Mouse (Mus musculus) neural tube, embryonic 13.5 days (tissue): ENCODE measurements around the gene Smarca2. TPM values are rescaled to one million over a fixed set of nuclear protein-coding genes. Genes with fewer than 3 reads are reported as not detected.

Experiments used
- ATAC-seq: fragments of 200-750 bp; cut with Nextera tagmentation; 2 replicates; pipeline ENCODE4 v1.8.0; 2017; ENCODE audit warnings: low read depth, mild to moderate bottlenecking, moderate TSS enrichment, moderate library complexity
- H3K27ac ChIP-seq: fragments of 300-500 bp; sonication (generic); replicated peaks from 2 replicates; pipeline ENCODE4 v1.5.1; 2015; ENCODE audit warnings: moderate library complexity, mild to moderate bottlenecking, inconsistent platforms
- H3K27me3 ChIP-seq: fragments of 300-500 bp; sonication (generic); 2 replicates; pipeline ENCODE4 v1.6.1; 2015; ENCODE audit warnings: mild to moderate bottlenecking, inconsistent platforms
- H3K36me3 ChIP-seq: fragments of 300-500 bp; sonication (generic); 2 replicates; pipeline ENCODE4 v1.6.1; 2015; ENCODE audit warnings: mild to moderate bottlenecking, inconsistent platforms
- H3K4me1 ChIP-seq: fragments of 300-500 bp; sonication (generic); replicated peaks from 2 replicates; pipeline ENCODE4 v1.6.1; 2015; ENCODE audit warnings: inconsistent platforms
- H3K4me2 ChIP-seq: fragments of 300-500 bp; sonication (generic); 2 replicates; pipeline ENCODE4 v1.6.1; 2015; ENCODE audit warnings: inconsistent platforms, mild to moderate bottlenecking, moderate library complexity
- H3K4me3 ChIP-seq: fragments of 300-500 bp; sonication (generic); 2 replicates; pipeline ENCODE4 v1.5.1; 2015; ENCODE audit warnings: mild to moderate bottlenecking, inconsistent platforms
- H3K9ac ChIP-seq: fragments of 300-500 bp; sonication (generic); 2 replicates; pipeline ENCODE4 v1.6.1; 2015; ENCODE audit warnings: moderate library complexity, mild to moderate bottlenecking, inconsistent platforms
- H3K9me3 ChIP-seq: fragments of 300-500 bp; sonication (generic); 2 replicates; pipeline ENCODE4 v1.6.1; 2016; ENCODE audit warnings: inconsistent platforms
- WGBS: fragments of 180-500 bp; shearing (Covaris S2); methylation state at CpG from one replicate; pipeline ENCODE4 v1.1.7; 2015; 5-methylcytosine and 5-hydroxymethylcytosine counted together
- polyA plus RNA-seq: library from polyadenylated mRNA; unstranded; fragments of >200 nt; fragmentation: Nextera tagmentation; extraction: Ambion mirVana; gene quantifications from 2 replicates; pipeline ENCODE4 v1.2.1, GENCODE M21; 2015

Smarca2 gene
- polyA plus RNA-seq: 72.1 and 82.5 TPM in 2 replicates

GRCm38 (mm10) chr19:26604755-26605300, at the start of gene Smarca2:
TSS of gene Smarca2 (plus strand) at chr19:26605050.
- peak within 1 kb of the TSS; percentile 95 for H3K27ac ChIP-seq
- H3K4me1 ChIP-seq: peaks cover 34% of the 10 kb centered on the region
- no peaks in the 10 kb centered on the region for H3K36me3 ChIP-seq
- peak within 1 kb of the TSS; percentile 100 for H3K4me2 ChIP-seq
- peaks cover 51% of the 10 kb centered on the region for H3K27me3 ChIP-seq
- H3K4me3 ChIP-seq: peak within 1 kb of the TSS; percentile 84
- peak; percentile 96 for ATAC-seq
- H3K9me3 ChIP-seq: no peaks in the 10 kb centered on the region
- peak within 1 kb of the TSS; percentile 78 for H3K9ac ChIP-seq
- WGBS: under 1% methylated on average over 45 of the region's 45 CpGs

GRCm38 (mm10) chr19:26564850-26565249, 40.0 kb upstream of the Smarca2 start:
- no peak overlapping the region for H3K27ac ChIP-seq
- no peaks in the 10 kb centered on the region for H3K27me3 ChIP-seq
- no peak overlapping the region for H3K4me3 ChIP-seq
- ATAC-seq: no peak
- no peak overlapping the region for H3K4me2 ChIP-seq
- H3K4me1 ChIP-seq: peaks cover 17% of the 10 kb centered on the region
- H3K9ac ChIP-seq: no peak overlapping the region
- H3K9me3 ChIP-seq: no peaks in the 10 kb centered on the region
- no peaks in the 10 kb centered on the region for H3K36me3 ChIP-seq
- 69% methylated on average over 2 of the region's 2 CpGs for WGBS

GRCm38 (mm10) chr19:26566109-26566508, 38.7 kb upstream of the Smarca2 start:
- H3K4me1 ChIP-seq: peaks cover 17% of the 10 kb centered on the region
- no peaks in the 10 kb centered on the region for H3K27me3 ChIP-seq
- H3K9ac ChIP-seq: no peak overlapping the region
- H3K27ac ChIP-seq: no peak overlapping the region
- H3K9me3 ChIP-seq: no peaks in the 10 kb centered on the region
- no peak; the same call in 1 of the 2 replicates for ATAC-seq
- no peak overlapping the region for H3K4me3 ChIP-seq
- 56% methylated on average over 9 of the region's 9 CpGs for WGBS
- no peak overlapping the region for H3K4me2 ChIP-seq
- no peaks in the 10 kb centered on the region for H3K36me3 ChIP-seq

GRCm38 (mm10) chr19:26568236-26568635, 36.6 kb upstream of the Smarca2 start:
- no peak overlapping the region for H3K4me2 ChIP-seq
- ATAC-seq: no peak
- 71% methylated on average over 5 of the region's 5 CpGs for WGBS

GRCm38 (mm10) chr19:26568941-26569340, 35.9 kb upstream of the Smarca2 start:
- Histone ChIP-seq H3K27ac (no peak overlapping the region), H3K4me2 (no peak overlapping the region), H3K9me3 (no peaks in the 10 kb centered on the region), H3K9ac (no peak overlapping the region), H3K4me3 (no peak overlapping the region), H3K27me3 (no peaks in the 10 kb centered on the region), H3K36me3 (no peaks in the 10 kb centered on the region), H3K4me1 (peaks cover 17% of the 10 kb centered on the region)
- WGBS: 94% methylated on average over 5 of the region's 5 CpGs
- ATAC-seq: no peak

More at GRCm38 (mm10) chr19:26568236-26568635, 36.6 kb upstream of the Smarca2 start:
- Histone ChIP-seq H3K27ac (no peak overlapping the region), H3K27me3 (no peaks in the 10 kb centered on the region), H3K9me3 (no peaks in the 10 kb centered on the region), H3K4me1 (peaks cover 17% of the 10 kb centered on the region), H3K4me3 (no peak overlapping the region), H3K9ac (no peak overlapping the region), H3K36me3 (no peaks in the 10 kb centered on the region)

- no peak overlapping the region for H3K9ac ChIP-seq
- no peak overlapping the region for H3K27ac ChIP-seq
- no peaks in the 10 kb centered on the region for H3K27me3 ChIP-seq
- H3K4me3 ChIP-seq: no peak overlapping the region
- WGBS: 90% methylated on average over 1 of the region's 1 CpGs
- H3K4me1 ChIP-seq: peaks cover 17% of the 10 kb centered on the region
- no peaks in the 10 kb centered on the region for H3K9me3 ChIP-seq
- no peak for ATAC-seq
- H3K4me2 ChIP-seq: no peak overlapping the region
- no peaks in the 10 kb centered on the region for H3K36me3 ChIP-seq
These were observed 35.4 kb upstream of the Smarca2 start for GRCm38 (mm10) chr19:26569461-26569860.

GRCm38 (mm10) chr19:26579645-26580044, 25.2 kb upstream of the Smarca2 start:
- no peaks in the 10 kb centered on the region for H3K36me3 ChIP-seq
- H3K27me3 ChIP-seq: no peaks in the 10 kb centered on the region
- no peaks in the 10 kb centered on the region for H3K4me1 ChIP-seq
- H3K9ac ChIP-seq: no peak overlapping the region
- 85% methylated on average over 5 of the region's 5 CpGs for WGBS
- no peak for ATAC-seq
- no peak overlapping the region for H3K4me3 ChIP-seq
- H3K27ac ChIP-seq: no peak overlapping the region
- no peak overlapping the region for H3K4me2 ChIP-seq
- H3K9me3 ChIP-seq: no peaks in the 10 kb centered on the region

- Histone ChIP-seq H3K4me1 (no peaks in the 10 kb centered on the region), H3K4me2 (no peak overlapping the region), H3K27ac (no peak overlapping the region), H3K36me3 (no peaks in the 10 kb centered on the region), H3K27me3 (no peaks in the 10 kb centered on the region), H3K9me3 (no peaks in the 10 kb centered on the region), H3K4me3 (no peak overlapping the region), H3K9ac (no peak overlapping the region)
- no peak for ATAC-seq
- 91% methylated on average over 1 of the region's 1 CpGs for WGBS
These were observed 24.8 kb upstream of the Smarca2 start for GRCm38 (mm10) chr19:26580061-26580460.

- Histone ChIP-seq H3K9me3 (no peaks in the 10 kb centered on the region), H3K27ac (no peak overlapping the region), H3K4me1 (no peaks in the 10 kb centered on the region), H3K36me3 (no peaks in the 10 kb centered on the region), H3K4me2 (no peak overlapping the region), H3K27me3 (no peaks in the 10 kb centered on the region), H3K4me3 (no peak overlapping the region), H3K9ac (no peak overlapping the region)
- ATAC-seq: no peak
These were observed 10.2 kb upstream of the Smarca2 start for GRCm38 (mm10) chr19:26594661-26595060.

- ATAC-seq: no peak
- H3K9ac ChIP-seq: no peak overlapping the region
- 77% methylated on average over 4 of the region's 4 CpGs for WGBS
These were observed 3.4 kb upstream of the Smarca2 start for GRCm38 (mm10) chr19:26601459-26601858.

GRCm38 (mm10) chr19:26603296-26603860, 1.5 kb upstream of the Smarca2 start:
- WGBS: 46% methylated on average over 2 of the region's 2 CpGs
- no peak for ATAC-seq
- Histone ChIP-seq H3K4me2 (peak overlapping the region; percentile 100), H3K9me3 (no peaks in the 10 kb centered on the region), H3K36me3 (no peaks in the 10 kb centered on the region), H3K4me3 (no peak overlapping the region), H3K9ac (no peak overlapping the region), H3K27me3 (peaks cover 36% of the 10 kb centered on the region), H3K27ac (no peak overlapping the region), H3K4me1 (peaks cover 25% of the 10 kb centered on the region)

More at GRCm38 (mm10) chr19:26601459-26601858, 3.4 kb upstream of the Smarca2 start:
- H3K4me3 ChIP-seq: no peak overlapping the region
- H3K36me3 ChIP-seq: no peaks in the 10 kb centered on the region
- H3K9me3 ChIP-seq: no peaks in the 10 kb centered on the region
- no peak overlapping the region for H3K27ac ChIP-seq
- no peak overlapping the region for H3K4me2 ChIP-seq
- peaks cover 27% of the 10 kb centered on the region for H3K27me3 ChIP-seq
- H3K4me1 ChIP-seq: peaks cover 14% of the 10 kb centered on the region

GRCm38 (mm10) chr19:26603906-26604754, 720 bp upstream of the Smarca2 start:
- Histone ChIP-seq H3K4me3 (peak overlapping the region; percentile 84), H3K36me3 (no peaks in the 10 kb centered on the region), H3K4me1 (peaks cover 31% of the 10 kb centered on the region), H3K9ac (peak overlapping the region; percentile 78), H3K27ac (peak overlapping the region; percentile 95), H3K27me3 (peaks cover 44% of the 10 kb centered on the region), H3K4me2 (peak overlapping the region; percentile 100), H3K9me3 (no peaks in the 10 kb centered on the region)
- ATAC-seq: peak; percentile 60
- 2% methylated on average over 34 of the region's 36 CpGs for WGBS
